Mouse (Mus musculus) neural tube, embryonic 13.5 days (tissue): ENCODE measurements at regions not wholly inside any gene's neighbourhood (a gene's known extent, or its start where the extent isn't known, plus 50 kb on each side); places are given as distances from the start of the nearest gene placed in this dataset.

Experiments
- ATAC-seq: fragments of 200-750 bp; cut with Nextera tagmentation; 2 replicates; pipeline ENCODE4 v1.8.0; 2017; ENCODE audit warnings: low read depth, mild to moderate bottlenecking, moderate TSS enrichment, moderate library complexity
- H3K27ac ChIP-seq: fragments of 300-500 bp; sonication (generic); replicated peaks from 2 replicates; pipeline ENCODE4 v1.5.1; 2015; ENCODE audit warnings: moderate library complexity, mild to moderate bottlenecking, inconsistent platforms
- H3K27me3 ChIP-seq: fragments of 300-500 bp; sonication (generic); 2 replicates; pipeline ENCODE4 v1.6.1; 2015; ENCODE audit warnings: mild to moderate bottlenecking, inconsistent platforms
- H3K36me3 ChIP-seq: fragments of 300-500 bp; sonication (generic); 2 replicates; pipeline ENCODE4 v1.6.1; 2015; ENCODE audit warnings: mild to moderate bottlenecking, inconsistent platforms
- H3K4me1 ChIP-seq: fragments of 300-500 bp; sonication (generic); replicated peaks from 2 replicates; pipeline ENCODE4 v1.6.1; 2015; ENCODE audit warnings: inconsistent platforms
- H3K4me2 ChIP-seq: fragments of 300-500 bp; sonication (generic); 2 replicates; pipeline ENCODE4 v1.6.1; 2015; ENCODE audit warnings: inconsistent platforms, mild to moderate bottlenecking, moderate library complexity
- H3K4me3 ChIP-seq: fragments of 300-500 bp; sonication (generic); 2 replicates; pipeline ENCODE4 v1.5.1; 2015; ENCODE audit warnings: mild to moderate bottlenecking, inconsistent platforms
- H3K9ac ChIP-seq: fragments of 300-500 bp; sonication (generic); 2 replicates; pipeline ENCODE4 v1.6.1; 2015; ENCODE audit warnings: moderate library complexity, mild to moderate bottlenecking, inconsistent platforms
- H3K9me3 ChIP-seq: fragments of 300-500 bp; sonication (generic); 2 replicates; pipeline ENCODE4 v1.6.1; 2016; ENCODE audit warnings: inconsistent platforms
- WGBS: fragments of 180-500 bp; shearing (Covaris S2); methylation state at CpG from one replicate; pipeline ENCODE4 v1.1.7; 2015; 5-methylcytosine and 5-hydroxymethylcytosine counted together

GRCm38 (mm10) chr19:56169133-56169997 is 117.6 kb upstream of the Habp2 start:
- H3K9ac ChIP-seq = no peak overlapping the region
- no peak for ATAC-seq
- 77% methylated on average over 5 of the region's 5 CpGs for WGBS
- no peak overlapping the region for H3K4me2 ChIP-seq
- peaks cover 9% of the 10 kb centered on the region; the same call in 1 of the 2 replicates for H3K27me3 ChIP-seq
- peaks cover 9% of the 10 kb centered on the region for H3K4me1 ChIP-seq
- no peak overlapping the region for H3K4me3 ChIP-seq
- H3K27ac ChIP-seq = no peak overlapping the region
- no peaks in the 10 kb centered on the region for H3K36me3 ChIP-seq
- H3K9me3 ChIP-seq = peaks cover 10% of the 10 kb centered on the region; the same call in 1 of the 2 replicates

- no peak overlapping the region for H3K4me2 ChIP-seq
- peaks cover 10% of the 10 kb centered on the region; the same call in 1 of the 2 replicates for H3K9me3 ChIP-seq
- peaks cover 9% of the 10 kb centered on the region; the same call in 1 of the 2 replicates for H3K27me3 ChIP-seq
- 89% methylated on average over 4 of the region's 4 CpGs for WGBS
- no peak overlapping the region for H3K27ac ChIP-seq
- H3K4me3 ChIP-seq = no peak overlapping the region
- ATAC-seq = no peak
- no peak overlapping the region for H3K9ac ChIP-seq
- peaks cover 12% of the 10 kb centered on the region for H3K4me1 ChIP-seq
- no peaks in the 10 kb centered on the region for H3K36me3 ChIP-seq
Observed at GRCm38 (mm10) chr19:56169998-56170274, 117.0 kb upstream of the Habp2 start.

DNA sequence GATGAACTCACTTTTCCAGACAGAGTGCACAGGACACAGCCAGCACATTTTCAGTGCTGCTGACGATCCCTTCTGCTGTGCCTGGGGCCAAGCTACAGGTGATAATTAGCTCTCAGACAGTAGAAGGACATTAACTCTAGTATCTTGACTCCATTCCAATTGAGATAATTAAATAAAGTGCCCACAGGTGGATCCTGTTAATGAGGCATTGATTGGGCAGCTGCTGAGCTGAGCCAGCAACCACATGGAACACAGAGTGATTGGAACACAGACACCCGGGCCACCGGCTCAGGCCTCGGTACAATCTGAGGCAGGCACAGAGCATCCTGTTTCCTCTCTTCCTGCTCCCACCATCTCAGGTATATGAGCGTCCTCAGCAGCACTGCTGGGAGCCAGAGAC is 114.5 kb upstream of the Habp2 start:
- Histone ChIP-seq H3K4me3 (no peak overlapping the region), H3K27ac (no peak overlapping the region), H3K4me2 (no peak overlapping the region), H3K36me3 (no peaks in the 10 kb centered on the region), H3K4me1 (peaks cover 12% of the 10 kb centered on the region), H3K27me3 (peaks cover 9% of the 10 kb centered on the region; the same call in 1 of the 2 replicates), H3K9ac (no peak overlapping the region), H3K9me3 (peaks cover 8% of the 10 kb centered on the region; the same call in 1 of the 2 replicates)
- 54% methylated on average over 5 of the region's 5 CpGs for WGBS
- ATAC-seq = peak; percentile 74

DNA sequence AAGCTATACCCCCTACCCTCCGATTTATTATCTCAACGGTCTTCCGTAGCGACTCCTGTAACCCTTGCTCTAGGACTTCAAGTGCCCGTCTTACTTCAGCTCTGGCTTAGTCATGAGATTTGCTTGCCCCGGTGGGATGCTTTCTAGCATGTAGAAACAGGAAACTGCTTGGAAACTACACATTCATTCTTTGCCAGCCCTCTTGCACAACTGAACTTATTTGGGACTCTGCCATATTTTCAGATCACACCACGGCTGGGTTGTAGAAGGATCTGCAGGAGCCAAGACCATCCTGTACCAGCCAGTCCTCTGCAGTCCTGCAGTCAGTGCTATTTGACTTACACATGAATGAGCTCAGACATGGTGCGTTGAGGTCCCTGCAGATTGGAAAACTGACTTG is 110.9 kb upstream of the Habp2 start:
- peaks cover 12% of the 10 kb centered on the region for H3K4me1 ChIP-seq
- no peak overlapping the region for H3K4me2 ChIP-seq
- H3K9ac ChIP-seq = no peak overlapping the region
- H3K36me3 ChIP-seq = no peaks in the 10 kb centered on the region
- ATAC-seq = no peak
- no peaks in the 10 kb centered on the region for H3K9me3 ChIP-seq
- no peaks in the 10 kb centered on the region; the same call in 1 of the 2 replicates for H3K27me3 ChIP-seq
- no peak overlapping the region for H3K4me3 ChIP-seq
- WGBS = 90% methylated on average over 8 of the region's 8 CpGs
- no peak overlapping the region for H3K27ac ChIP-seq

DNA sequence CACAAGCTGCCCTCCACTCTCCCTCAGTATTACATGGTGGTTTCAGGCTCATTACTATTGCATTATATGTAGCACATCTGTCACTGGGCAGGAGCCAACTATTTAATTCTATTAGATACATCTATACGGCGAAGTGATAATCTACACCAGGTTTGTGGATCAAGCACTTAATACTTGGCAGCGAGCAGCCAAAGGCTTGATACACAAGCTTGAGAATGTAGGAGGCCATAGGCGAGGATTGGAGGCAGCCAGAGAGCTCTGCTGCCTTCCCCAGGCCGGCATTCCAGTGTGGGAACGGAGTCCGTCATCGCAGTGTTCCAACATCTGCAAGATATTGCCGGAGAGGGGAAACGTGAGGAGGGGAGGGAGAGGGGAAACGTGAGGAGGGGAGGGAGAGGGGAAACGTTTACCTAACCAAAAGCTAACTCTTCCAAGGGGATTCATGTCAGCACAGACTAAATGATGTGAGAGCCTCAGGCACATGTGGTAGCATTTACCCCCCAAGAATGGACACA is 109.6 kb upstream of the Habp2 start:
- H3K27me3 ChIP-seq = no peaks in the 10 kb centered on the region; the same call in 1 of the 2 replicates
- H3K36me3 ChIP-seq = no peaks in the 10 kb centered on the region
- no peak for ATAC-seq
- no peak overlapping the region for H3K9ac ChIP-seq
- WGBS = 65% methylated on average over 12 of the region's 12 CpGs
- no peaks in the 10 kb centered on the region for H3K9me3 ChIP-seq
- H3K4me2 ChIP-seq = no peak overlapping the region
- H3K27ac ChIP-seq = no peak overlapping the region
- H3K4me3 ChIP-seq = no peak overlapping the region
- H3K4me1 ChIP-seq = peaks cover 11% of the 10 kb centered on the region

- H3K4me2 ChIP-seq = no peak overlapping the region
- no peak overlapping the region for H3K4me3 ChIP-seq
- 76% methylated on average over 5 of the region's 5 CpGs for WGBS
- H3K36me3 ChIP-seq = no peaks in the 10 kb centered on the region
- 0 out of 2 replicates have a peak, but pooled peaks cover 4% of the 10 kb centered on the region for H3K9me3 ChIP-seq
- peaks cover 9% of the 10 kb centered on the region for H3K4me1 ChIP-seq
- no peak for ATAC-seq
- H3K9ac ChIP-seq = no peak overlapping the region
- H3K27ac ChIP-seq = no peak overlapping the region
- H3K27me3 ChIP-seq = no peaks in the 10 kb centered on the region
Observed at GRCm38 (mm10) chr19:56185756-56186155, 101.2 kb upstream of the Habp2 start.

DNA sequence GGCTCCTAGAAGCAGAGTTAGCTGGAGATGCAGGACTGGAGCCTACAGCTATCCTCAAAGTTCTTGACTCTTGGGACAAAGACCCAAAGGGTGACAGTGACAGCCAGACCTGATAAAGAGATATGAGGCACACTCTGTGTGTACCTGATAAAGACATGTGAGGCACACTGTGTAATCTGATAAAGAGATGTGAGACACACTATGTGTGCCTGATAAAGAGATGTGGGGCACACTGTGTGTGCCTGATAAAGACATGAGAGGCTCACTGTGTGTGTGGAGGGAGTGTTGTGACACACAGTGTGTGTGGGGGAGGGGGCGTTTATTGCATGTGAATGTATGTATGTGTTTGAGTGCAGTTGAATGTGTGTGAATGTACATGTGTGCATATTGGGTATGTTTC is 97.8 kb upstream of the Habp2 start:
- no peaks in the 10 kb centered on the region for H3K27me3 ChIP-seq
- H3K4me3 ChIP-seq = no peak overlapping the region
- H3K9me3 ChIP-seq = no peaks in the 10 kb centered on the region
- no peak; the same call in 1 of the 2 replicates for ATAC-seq
- 94% methylated on average over 1 of the region's 1 CpGs for WGBS
- H3K27ac ChIP-seq = no peak overlapping the region
- H3K4me1 ChIP-seq = peaks cover 9% of the 10 kb centered on the region
- H3K4me2 ChIP-seq = no peak overlapping the region
- no peak overlapping the region for H3K9ac ChIP-seq
- H3K36me3 ChIP-seq = no peaks in the 10 kb centered on the region

DNA sequence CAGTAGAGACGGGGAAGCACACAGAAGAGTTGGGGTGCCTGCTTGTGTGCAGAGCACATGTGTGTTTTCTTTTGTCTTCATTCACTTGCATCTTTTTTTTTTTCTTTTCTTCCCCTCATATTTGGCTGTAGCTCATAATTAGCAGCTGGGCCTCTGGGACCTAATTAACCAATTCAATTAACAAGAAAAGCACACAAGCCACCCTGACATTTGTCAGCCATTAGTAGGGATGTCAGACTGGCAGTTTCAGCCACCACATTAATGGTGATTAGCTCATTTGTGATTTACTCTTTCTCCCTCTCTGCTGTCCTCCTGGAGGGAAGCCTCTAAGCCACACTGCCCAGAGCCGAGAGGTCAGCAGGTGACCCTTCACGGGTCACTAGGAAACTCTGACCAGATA is 96.7 kb upstream of the Habp2 start:
- Histone ChIP-seq H3K27ac (no peak overlapping the region), H3K36me3 (no peaks in the 10 kb centered on the region), H3K27me3 (no peaks in the 10 kb centered on the region), H3K4me1 (peaks cover 9% of the 10 kb centered on the region), H3K9ac (no peak overlapping the region), H3K4me2 (no peak overlapping the region), H3K4me3 (no peak overlapping the region), H3K9me3 (no peaks in the 10 kb centered on the region)
- no peak for ATAC-seq
- WGBS = 34% methylated on average over 3 of the region's 3 CpGs

- no peak overlapping the region for H3K9ac ChIP-seq
- H3K27me3 ChIP-seq = no peaks in the 10 kb centered on the region
- no peaks in the 10 kb centered on the region for H3K9me3 ChIP-seq
- no peak overlapping the region for H3K27ac ChIP-seq
- H3K36me3 ChIP-seq = no peaks in the 10 kb centered on the region
- WGBS = 86% methylated on average over 15 of the region's 15 CpGs
- H3K4me3 ChIP-seq = no peak overlapping the region
- ATAC-seq = no peak
- no peaks in the 10 kb centered on the region for H3K4me1 ChIP-seq
- H3K4me2 ChIP-seq = no peak overlapping the region
Observed at GRCm38 (mm10) chr19:56198474-56199236, 88.3 kb upstream of the Habp2 start.

DNA sequence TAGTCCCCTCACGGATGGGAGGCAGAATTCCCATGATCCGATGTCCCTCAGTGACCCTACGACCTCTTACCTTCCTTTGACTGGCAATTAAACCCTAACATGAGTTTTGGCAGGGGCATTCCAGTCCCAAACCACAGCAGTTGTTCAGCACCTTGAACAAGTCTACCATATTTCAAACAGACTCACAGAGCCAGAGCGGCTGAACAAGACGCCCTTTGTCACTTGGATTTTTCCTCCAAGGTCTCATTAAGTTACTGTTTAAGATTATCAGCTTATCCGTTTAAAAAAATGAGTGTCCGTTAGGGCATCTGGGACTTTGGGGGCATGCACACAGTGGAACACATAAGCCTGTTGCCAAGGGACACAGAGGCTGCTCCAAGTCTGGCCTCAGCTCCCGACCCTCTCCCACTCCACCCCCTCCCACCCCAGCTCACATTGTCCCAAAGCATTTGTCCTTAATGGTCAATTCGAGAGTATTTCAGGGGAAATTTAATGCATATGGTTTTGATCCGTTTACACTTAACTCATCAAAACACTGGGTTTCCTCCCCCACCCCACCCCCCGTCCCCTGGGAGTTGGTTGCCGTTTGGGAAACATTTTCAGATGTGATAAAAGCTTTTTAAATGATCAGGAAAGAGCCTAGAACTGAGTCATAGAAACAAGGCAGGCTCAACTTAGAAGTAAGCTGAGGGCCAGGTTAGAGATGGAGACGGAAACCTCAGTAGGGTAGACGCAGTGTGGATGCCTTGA is 87.4 kb upstream of the Habp2 start:
- Histone ChIP-seq H3K9ac (no peak overlapping the region), H3K27ac (no peak overlapping the region), H3K27me3 (no peaks in the 10 kb centered on the region), H3K36me3 (no peaks in the 10 kb centered on the region), H3K9me3 (no peaks in the 10 kb centered on the region), H3K4me3 (no peak overlapping the region), H3K4me2 (no peak overlapping the region), H3K4me1 (no peaks in the 10 kb centered on the region)
- ATAC-seq = no peak
- 68% methylated on average over 14 of the region's 14 CpGs for WGBS

DNA sequence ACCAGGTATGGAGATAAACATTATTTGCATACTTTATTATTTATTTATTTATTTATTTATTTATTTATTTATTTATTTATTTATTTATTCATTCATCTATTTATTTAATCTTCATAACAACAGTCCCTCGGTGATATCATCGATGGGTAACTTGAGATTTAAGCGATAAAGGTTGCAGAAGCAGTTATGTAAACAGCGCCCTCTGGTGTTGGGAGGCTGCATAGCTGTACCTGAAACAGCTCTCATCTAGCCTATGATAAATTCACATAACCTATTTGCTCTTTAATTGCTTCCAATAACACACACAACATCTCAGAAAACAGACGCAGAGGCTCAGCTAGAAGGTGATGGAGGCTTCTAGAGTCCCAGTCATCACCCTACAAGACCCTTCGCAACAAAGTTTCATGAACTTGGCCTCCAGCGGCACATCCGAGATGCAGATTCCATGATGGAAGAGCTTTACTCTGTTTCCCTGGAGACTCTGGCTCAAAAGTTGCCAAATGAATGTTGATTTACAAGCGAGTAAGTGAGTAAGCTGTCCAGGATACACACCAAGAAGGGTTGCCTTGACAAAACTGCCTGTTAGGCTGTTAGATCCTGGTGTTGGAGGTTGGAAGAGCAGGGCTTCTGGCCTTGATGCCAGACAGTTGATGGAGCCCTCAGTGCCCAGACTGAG is 85.8 kb upstream of the Habp2 start:
- no peaks in the 10 kb centered on the region for H3K4me1 ChIP-seq
- no peak overlapping the region for H3K4me3 ChIP-seq
- 83% methylated on average over 9 of the region's 9 CpGs for WGBS
- H3K9ac ChIP-seq = no peak overlapping the region
- no peaks in the 10 kb centered on the region for H3K27me3 ChIP-seq
- no peak for ATAC-seq
- H3K9me3 ChIP-seq = no peaks in the 10 kb centered on the region
- no peak overlapping the region for H3K4me2 ChIP-seq
- H3K36me3 ChIP-seq = no peaks in the 10 kb centered on the region
- no peak overlapping the region for H3K27ac ChIP-seq
